Mouse (Mus musculus): ENCODE data around the gene Skint8. TPM values are rescaled to one million over a fixed set of nuclear protein-coding genes. Genes with fewer than 3 reads are reported as not detected.
"Not testable (repeated sequence)": the region's sequence is repeated elsewhere in the genome, so short reads cannot be mapped to it uniquely, and the experiment has no call there.

Gene Skint8
- not detected in 2 replicates for polyA plus RNA-seq (2012; ENCODE audit: insufficient read depth, low replicate concordance)

DNA sequence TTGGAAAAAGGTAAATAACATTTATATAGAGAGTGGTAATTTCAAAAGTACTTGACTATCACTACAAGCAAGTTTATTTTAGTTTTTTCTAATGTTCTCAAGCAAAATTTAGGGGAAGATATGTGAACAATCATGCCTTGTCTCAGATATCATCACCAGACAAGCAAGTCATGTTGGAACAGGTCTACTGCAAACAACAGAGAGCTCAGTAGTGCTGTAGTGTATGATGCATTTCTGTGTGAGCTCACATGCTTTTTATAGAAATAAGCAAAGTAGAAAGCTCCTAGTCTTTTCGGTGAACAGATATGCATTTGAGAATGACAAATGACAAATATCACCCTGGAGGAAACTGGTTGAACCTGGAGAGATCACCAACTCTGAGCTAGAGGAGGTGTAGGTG, at the start of gene Skint8:
Skint8 (plus strand) TSS at position 301 of the 400 bp plus-strand sequence.
- Histone ChIP-seq H3K27me3 (replicated peaks) (no peaks in the 10 kb centered on the region), H3K4me1 (no peaks in the 10 kb centered on the region), H3K9me3 (no peaks in the 10 kb centered on the region), H3K36me3 (replicated peaks; ENCODE audit: low read length) (no peaks in the 10 kb centered on the region), H3K4me3 (replicated peaks) (no peak within 1 kb of the TSS)
- TF ChIP-seq GATA1 (IDR thresholded peaks at IDR 0.05; ENCODE audit: borderline replicate concordance, low read length) (no peak), FLI1 (IDR thresholded peaks at IDR 0.05; ENCODE audit: low read length) (no peak)

DNA sequence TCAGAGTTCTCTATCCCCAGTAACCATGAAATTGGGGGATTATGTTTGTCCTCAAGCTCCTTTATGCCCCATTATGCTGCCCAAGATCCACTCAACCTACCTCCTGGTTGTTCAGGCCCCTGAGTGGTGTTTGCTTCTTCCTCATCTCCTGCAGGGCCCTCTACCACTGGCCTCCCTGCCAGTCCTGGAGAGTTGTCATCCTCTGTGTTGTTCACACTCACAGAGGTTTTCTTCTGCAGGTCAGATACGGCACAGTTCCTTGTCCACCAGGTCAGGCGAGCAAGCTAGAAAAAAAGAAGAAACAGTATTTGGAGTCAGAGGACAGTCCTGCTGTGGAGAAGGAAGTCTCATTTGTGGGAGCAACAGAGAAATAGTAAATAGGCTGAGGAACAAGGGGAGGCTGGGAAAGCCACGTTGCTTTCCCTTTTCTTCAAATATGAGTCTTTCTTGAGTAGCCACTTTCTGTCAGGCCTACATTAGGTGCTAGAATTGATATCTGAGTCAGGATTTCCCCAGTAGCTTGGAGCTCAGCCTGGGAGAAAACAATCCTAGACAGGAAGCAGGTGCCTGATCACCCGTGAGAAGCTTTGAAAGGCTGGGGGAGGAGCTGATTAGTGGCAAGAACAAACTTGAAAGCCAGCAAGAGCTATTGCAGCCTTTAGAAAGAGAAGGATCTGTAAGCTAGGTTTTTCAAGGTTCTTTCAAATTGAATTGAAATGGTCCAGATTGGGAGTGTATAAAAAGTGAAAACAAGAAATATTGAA, 38.9 kb upstream of the Skint8 start:
- Histone ChIP-seq H3K4me3 (replicated peaks) (no peak overlapping the region), H3K36me3 (replicated peaks; ENCODE audit: low read length) (no peaks in the 10 kb centered on the region), H3K4me1 (peaks cover 7% of the 10 kb centered on the region; the same call in 1 of the 2 replicates), H3K9me3 (0 out of 2 replicates have a peak, but pooled peaks cover 4% of the 10 kb centered on the region), H3K27me3 (replicated peaks) (peaks cover 2% of the 10 kb centered on the region)
- no peak for TF ChIP-seq FLI1 (IDR thresholded peaks at IDR 0.05; ENCODE audit: low read length)
- TF ChIP-seq GATA1 (IDR thresholded peaks at IDR 0.05; ENCODE audit: borderline replicate concordance, low read length) = no peak

DNA sequence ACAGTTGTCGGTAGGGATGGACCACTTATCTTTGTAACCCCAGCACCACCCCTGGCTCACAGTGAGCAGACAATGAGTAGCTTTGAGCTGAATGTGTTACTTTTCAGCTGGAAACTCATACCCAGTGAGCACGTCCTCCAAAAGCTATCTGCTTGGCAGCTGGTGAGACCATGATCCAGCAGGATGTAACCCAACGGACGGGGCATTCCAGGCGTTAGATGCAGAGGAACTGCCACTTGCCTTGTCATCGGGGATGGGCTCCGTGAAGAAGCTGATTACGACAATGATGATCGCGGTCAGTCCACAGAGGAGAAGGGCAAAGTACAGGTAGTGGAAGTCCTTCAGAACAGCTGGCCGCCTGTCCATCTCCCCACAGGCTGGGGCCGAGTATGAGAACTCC, 35.6 kb upstream of the Skint8 start:
- Histone ChIP-seq H3K4me3 (replicated peaks) (no peak overlapping the region), H3K9me3 (no peaks in the 10 kb centered on the region), H3K27me3 (replicated peaks) (peaks cover 4% of the 10 kb centered on the region), H3K36me3 (replicated peaks; ENCODE audit: low read length) (no peaks in the 10 kb centered on the region), H3K4me1 (peaks cover 18% of the 10 kb centered on the region)
- TF ChIP-seq GATA1 (IDR thresholded peaks at IDR 0.05; ENCODE audit: borderline replicate concordance, low read length) = no peak
- no peak for TF ChIP-seq FLI1 (IDR thresholded peaks at IDR 0.05; ENCODE audit: low read length)

DNA sequence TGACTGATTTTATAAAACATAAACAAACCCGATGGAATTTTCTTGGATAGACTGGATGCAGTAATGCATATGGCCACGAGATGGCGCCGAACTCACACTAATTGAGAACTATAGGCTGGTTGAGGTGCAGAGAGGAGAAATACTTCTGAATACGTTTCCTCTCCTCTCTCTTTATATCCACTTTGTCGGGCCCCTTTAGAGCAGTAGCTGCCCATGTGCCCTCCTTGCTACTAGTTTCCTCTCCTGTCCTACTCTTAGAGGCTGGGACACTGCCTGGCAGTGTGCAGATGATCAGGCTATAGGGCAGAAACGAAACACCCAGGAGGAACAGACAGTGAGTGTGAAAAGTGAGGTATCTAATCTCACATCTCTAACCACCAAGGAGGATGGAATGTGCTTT, 33.2 kb upstream of the Skint8 start:
- peak overlapping the region; percentile 88 for H3K4me3 ChIP-seq (replicated peaks)
- H3K27me3 ChIP-seq (replicated peaks) = peaks cover 4% of the 10 kb centered on the region
- no peaks in the 10 kb centered on the region for H3K36me3 ChIP-seq (replicated peaks; ENCODE audit: low read length)
- H3K4me1 ChIP-seq = peaks cover 12% of the 10 kb centered on the region
- TF ChIP-seq FLI1 (IDR thresholded peaks at IDR 0.05; ENCODE audit: low read length) (no peak), GATA1 (IDR thresholded peaks at IDR 0.05; ENCODE audit: borderline replicate concordance, low read length) (no peak)
- no peaks in the 10 kb centered on the region for H3K9me3 ChIP-seq

DNA sequence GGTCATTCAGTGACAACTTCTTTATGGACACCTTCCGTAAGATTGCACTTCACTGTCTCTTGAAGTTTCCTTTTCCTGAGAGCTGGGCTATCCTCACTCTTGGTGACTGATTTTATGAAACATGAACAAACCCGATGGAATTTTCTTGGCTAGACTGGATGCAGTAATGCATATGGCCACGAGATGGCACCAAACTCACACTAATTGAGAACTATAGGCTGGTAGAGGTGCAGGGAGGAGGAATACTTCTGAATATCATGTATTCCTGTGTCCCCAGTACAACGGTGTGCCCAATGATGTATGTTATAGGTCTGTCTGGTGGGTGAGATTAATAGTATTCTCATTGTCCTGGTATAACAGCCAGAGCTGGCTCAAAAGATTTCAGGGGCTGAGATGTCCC, 32.6 kb upstream of the Skint8 start:
- Histone ChIP-seq H3K4me3 (replicated peaks) (peak overlapping the region; percentile 88), H3K36me3 (replicated peaks; ENCODE audit: low read length) (no peaks in the 10 kb centered on the region)

DNA sequence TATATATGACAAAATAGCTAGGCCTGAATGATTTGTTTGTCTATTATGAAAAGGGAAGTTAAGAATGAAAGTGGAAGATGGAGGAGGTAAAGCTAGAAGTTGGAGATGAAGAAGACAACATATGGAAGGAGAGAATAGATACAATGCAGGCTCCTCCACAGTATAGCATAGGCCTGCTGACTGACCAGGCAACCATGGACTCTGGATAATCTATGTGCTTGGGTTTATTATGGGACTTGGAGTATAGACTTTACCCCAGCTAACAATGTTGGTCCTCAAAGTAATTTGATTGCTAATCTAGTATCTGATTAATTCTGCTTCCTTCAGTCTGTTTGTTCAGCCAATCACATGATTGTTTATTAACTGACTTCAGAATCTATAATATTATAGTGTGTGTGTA, 27.1 kb upstream of the Skint8 start:
- no peaks in the 10 kb centered on the region for H3K4me1 ChIP-seq
- no peak overlapping the region for H3K4me3 ChIP-seq (replicated peaks)
- no peaks in the 10 kb centered on the region for H3K9me3 ChIP-seq
- H3K36me3 ChIP-seq (replicated peaks; ENCODE audit: low read length) = no peaks in the 10 kb centered on the region
- peaks cover 4% of the 10 kb centered on the region for H3K27me3 ChIP-seq (replicated peaks)
- TF ChIP-seq GATA1 (IDR thresholded peaks at IDR 0.05; ENCODE audit: borderline replicate concordance, low read length) = no peak
- no peak for TF ChIP-seq FLI1 (IDR thresholded peaks at IDR 0.05; ENCODE audit: low read length)

More for the DNA sequence above, 32.6 kb upstream of the Skint8 start:
- Histone ChIP-seq H3K27me3 (replicated peaks) (peaks cover 4% of the 10 kb centered on the region), H3K9me3 (no peaks in the 10 kb centered on the region), H3K4me1 (peaks cover 12% of the 10 kb centered on the region)
- TF ChIP-seq GATA1 (IDR thresholded peaks at IDR 0.05; ENCODE audit: borderline replicate concordance, low read length) (no peak), FLI1 (IDR thresholded peaks at IDR 0.05; ENCODE audit: low read length) (no peak)

DNA sequence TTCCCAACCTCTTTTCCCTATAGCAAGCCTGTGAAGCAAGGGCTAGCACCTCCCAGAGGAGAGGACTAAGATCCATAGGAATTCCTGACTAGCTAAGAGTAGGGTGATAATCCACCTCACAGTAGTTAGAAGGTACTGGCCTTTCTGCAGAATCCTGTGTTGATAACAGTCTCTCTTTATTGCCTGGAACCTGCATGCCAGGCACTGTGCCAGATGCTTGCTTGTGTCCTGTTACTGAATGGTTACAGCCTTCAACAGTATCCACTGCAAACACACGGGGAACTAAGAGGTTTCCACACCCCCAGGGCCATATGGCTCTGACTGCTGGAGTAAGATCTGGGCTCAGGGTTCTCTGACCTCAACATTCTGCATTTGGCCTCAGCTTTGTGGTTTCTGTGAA, 21.4 kb upstream of the Skint8 start:
- Histone ChIP-seq H3K27me3 (replicated peaks) (no peaks in the 10 kb centered on the region), H3K9me3 (no peaks in the 10 kb centered on the region), H3K36me3 (replicated peaks; ENCODE audit: low read length) (no peaks in the 10 kb centered on the region), H3K4me1 (peaks cover 11% of the 10 kb centered on the region; the same call in 1 of the 2 replicates), H3K4me3 (replicated peaks) (no peak overlapping the region)
- no peak for TF ChIP-seq GATA1 (IDR thresholded peaks at IDR 0.05; ENCODE audit: borderline replicate concordance, low read length)
- no peak for TF ChIP-seq FLI1 (IDR thresholded peaks at IDR 0.05; ENCODE audit: low read length)

DNA sequence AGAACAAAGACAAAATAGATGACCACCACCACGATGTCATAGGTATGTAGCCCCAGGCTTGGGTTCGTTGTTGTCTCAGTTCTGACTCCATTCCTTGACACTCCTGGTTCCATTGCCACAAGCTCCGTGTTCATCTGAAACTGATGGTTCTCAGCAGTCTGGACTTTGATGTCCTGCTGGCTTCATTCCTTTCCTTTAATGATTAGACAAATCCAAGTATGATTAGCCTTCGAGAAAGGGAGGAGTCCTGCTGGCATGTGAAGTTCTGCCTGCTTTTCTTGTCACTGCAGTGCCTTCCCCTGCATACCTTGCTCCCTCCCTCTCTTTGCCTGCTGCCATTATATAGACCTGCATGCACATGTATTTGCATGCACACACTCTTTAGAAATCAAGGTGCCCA, 20.6 kb upstream of the Skint8 start:
- Histone ChIP-seq H3K9me3 (no peaks in the 10 kb centered on the region), H3K4me3 (replicated peaks) (no peak overlapping the region), H3K36me3 (replicated peaks; ENCODE audit: low read length) (no peaks in the 10 kb centered on the region), H3K4me1 (peaks cover 11% of the 10 kb centered on the region; the same call in 1 of the 2 replicates), H3K27me3 (replicated peaks) (no peaks in the 10 kb centered on the region)
- TF ChIP-seq FLI1 (IDR thresholded peaks at IDR 0.05; ENCODE audit: low read length) (no peak), GATA1 (IDR thresholded peaks at IDR 0.05; ENCODE audit: borderline replicate concordance, low read length) (no peak)

DNA sequence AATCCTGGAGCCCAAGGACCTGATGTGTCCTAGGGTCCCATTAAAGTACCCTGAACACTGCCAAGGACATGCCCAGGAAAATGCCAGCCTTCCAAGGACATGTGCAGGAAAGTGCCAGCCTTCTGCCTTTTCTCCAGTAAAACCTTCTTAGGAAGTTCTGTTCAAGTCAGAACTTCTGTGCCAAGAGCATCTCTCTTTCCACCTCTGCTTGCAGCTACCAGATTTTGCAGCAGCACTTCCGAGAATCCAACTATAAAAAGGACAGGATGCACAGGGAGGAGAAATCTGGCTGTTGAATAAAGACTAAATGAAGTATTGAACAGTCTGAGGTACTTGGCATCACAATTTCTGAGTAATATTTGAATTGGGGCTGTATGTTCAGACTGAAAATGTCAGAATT, 18.7 kb upstream of the Skint8 start:
- peaks cover 11% of the 10 kb centered on the region; the same call in 1 of the 2 replicates for H3K4me1 ChIP-seq
- not testable (repeated sequence) for H3K36me3 ChIP-seq (replicated peaks; ENCODE audit: low read length); H3K9me3 ChIP-seq; H3K4me3 ChIP-seq (replicated peaks); H3K27me3 ChIP-seq (replicated peaks)

DNA sequence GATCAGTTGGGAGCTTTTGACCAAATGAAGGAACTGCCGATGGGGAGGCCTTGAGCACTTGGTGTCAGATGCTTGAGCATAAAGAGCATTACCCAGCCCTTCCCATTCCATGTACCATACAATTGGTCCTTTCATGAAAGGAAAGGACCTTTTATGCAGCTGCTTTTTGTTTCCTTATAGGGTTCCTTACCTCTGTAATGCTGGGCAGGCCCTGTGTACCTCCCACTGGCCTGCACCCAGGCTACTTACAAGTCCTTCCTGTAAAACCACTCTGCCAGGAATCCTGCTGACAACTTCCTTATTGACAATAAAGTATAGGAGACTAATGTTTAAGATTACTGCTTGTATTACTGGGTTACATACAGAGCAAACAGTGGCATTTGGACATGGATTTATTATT, 17.7 kb upstream of the Skint8 start:
- Histone ChIP-seq H3K4me3 (replicated peaks) (no peak overlapping the region), H3K27me3 (replicated peaks) (no peaks in the 10 kb centered on the region), H3K9me3 (no peaks in the 10 kb centered on the region), H3K4me1 (peaks cover 11% of the 10 kb centered on the region; the same call in 1 of the 2 replicates), H3K36me3 (replicated peaks; ENCODE audit: low read length) (no peaks in the 10 kb centered on the region)
- TF ChIP-seq GATA1 (IDR thresholded peaks at IDR 0.05; ENCODE audit: borderline replicate concordance, low read length) (no peak), FLI1 (IDR thresholded peaks at IDR 0.05; ENCODE audit: low read length) (no peak)
